Mouse (Mus musculus): ENCODE measurements around the gene Sdc3.

GRCm38 (mm10) chr4:130836281-130837061, 44.1 kb downstream of the Sdc3 start:
- TF ChIP-seq POLR2A (IDR thresholded peaks at IDR 0.05; ENCODE audit: control insufficient read depth, low read depth, low read length) (no peak), CTCF (IDR thresholded peaks at IDR 0.05; ENCODE audit: control insufficient read depth, insufficient read depth, insufficient replicate concordance, low read depth, low read length) (no peak)

All from testis, adult 2 months (tissue).